In the genomic region with DNA sequence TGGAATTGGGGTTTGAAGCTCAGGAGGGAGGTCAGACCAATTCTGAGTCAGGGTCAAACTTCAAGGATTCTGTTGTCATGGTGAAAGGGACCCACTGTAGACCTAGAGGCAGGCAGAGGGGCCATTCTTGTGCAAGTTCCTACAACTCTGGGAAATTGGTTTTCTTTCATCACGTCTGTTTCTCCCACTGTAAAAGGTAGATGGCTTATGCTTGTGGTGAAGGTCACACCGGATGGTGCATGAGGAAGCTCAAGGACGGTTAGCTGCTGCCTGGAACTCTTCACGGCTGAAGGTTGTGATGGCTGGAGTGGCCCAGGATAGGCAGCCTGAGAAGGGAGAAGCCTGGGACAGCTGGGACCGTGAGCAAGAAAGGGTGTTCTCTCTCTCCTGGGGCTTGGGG, we compare ENCODE assay signal across 19 mouse cellular contexts. TPM values are rescaled to one million over a fixed set of nuclear protein-coding genes. Genes with fewer than 3 reads are reported as not detected.
A peak's percentile ranks its signal among the peaks of the same experiment; 100 is the strongest.
DNase-seq lines count a peak whose midpoint lies in the region; ATAC-seq and TF ChIP-seq lines count a peak whose summit lies in the region.
"Had no signal": no experiment of that assay in that cellular context is flagged by ENCODE, and none has a peak within 500 bp of the region (broad histone marks: within the 10 kb centered on the region; RNA-seq: fewer than 3 reads in every experiment).

No protein-coding gene starts in this region.

- H3K79me2 ChIP-seq in heart, adult 2 months (replicated peaks; ENCODE audit: control insufficient read depth, insufficient read depth, low read length), result no peaks in the 10 kb centered on the region

- WGBS in heart, embryonic 12.5 days, result 59% methylated on average over 5 of the region's 5 CpGs
- WGBS in heart, adult 2 months, result 83% methylated on average over 5 of the region's 5 CpGs

- no peak overlapping the region for H3K4me2 ChIP-seq in heart, embryonic 12.5 days
- H3K4me2 ChIP-seq: embryonic facial prominence, embryonic 15.5 days; hindbrain, embryonic 12.5 days had no signal

- no peaks in the 10 kb centered on the region for H3K9me3 ChIP-seq in heart, embryonic 12.5 days (replicated peaks)
- no peaks in the 10 kb centered on the region for H3K9me3 ChIP-seq in E14TG2a.4 (ENCODE audit: low read length)
- H3K9me3 ChIP-seq: embryonic facial prominence, embryonic 15.5 days; forebrain, embryonic 10.5 days; hindbrain, embryonic 12.5 days had no signal

- ATAC-seq in heart, embryonic 12.5 days (ENCODE audit: insufficient number of reproducible peaks, low FRiP score), result no peak
- ATAC-seq in megakaryocyte progenitor cell, adult 5-6 weeks (replicated peaks; ENCODE audit: poor library complexity), result peak; percentile 30
- ATAC-seq: forebrain, embryonic 14.5 days; hindbrain, postnatal 0 days had no signal

- no peaks in the 10 kb centered on the region for H3K36me3 ChIP-seq in heart, embryonic 12.5 days
- no peaks in the 10 kb centered on the region for H3K36me3 ChIP-seq in heart, adult 2 months (ENCODE audit: control insufficient read depth, insufficient read depth, low read length)
- peaks cover 43% of the 10 kb centered on the region for H3K36me3 ChIP-seq in E14TG2a.4 (ENCODE audit: insufficient read depth, low read length)
- H3K36me3 ChIP-seq: embryonic facial prominence, embryonic 15.5 days; forebrain, embryonic 10.5 days; hindbrain, embryonic 12.5 days had no signal

- intact Hi-C loops in heart, adult 2 months (cut with DNase I), result no loop called here

- DNase-seq in heart, adult 2 months, result no peak
- DNase-seq in ES-CJ7 (ENCODE audit: low read depth, low spot score), result peak; percentile 42
- no peak for DNase-seq in frontal cortex, adult 2 months (ENCODE audit: extremely low spot score in 1 of 2, low spot score in 1 of 2)
- DNase-seq: adrenal gland, postnatal 14 days; cerebellum, adult 18-20 months; cerebellum, adult 9-11 months; gastrocnemius, postnatal 10 days; heart, postnatal 36 days; kidney, adult 11 months had no signal

- peak overlapping the region; percentile 23; the same call in 1 of the 2 replicates for H3K27ac ChIP-seq in heart, embryonic 12.5 days (ENCODE audit: poor library complexity, severe bottlenecking)
- no peak overlapping the region for H3K27ac ChIP-seq in heart, adult 2 months
- H3K27ac ChIP-seq: embryonic facial prominence, embryonic 15.5 days; forebrain, embryonic 10.5 days; hindbrain, embryonic 12.5 days; hindbrain, postnatal 0 days had no signal

- TF ChIP-seq CTCF in heart, adult 2 months (IDR thresholded peaks at IDR 0.05), result no peak
- TF ChIP-seq CTCF in E14TG2a.4 (conservative IDR thresholded peaks at IDR 0.05; ENCODE audit: low read length), result no peak

- H3K27me3 ChIP-seq in heart, embryonic 12.5 days (replicated peaks), result no peaks in the 10 kb centered on the region
- H3K27me3 ChIP-seq in heart, adult 2 months (ENCODE audit: control insufficient read depth, insufficient read depth, low read length), result no peaks in the 10 kb centered on the region
- H3K27me3 ChIP-seq in E14TG2a.4 (ENCODE audit: insufficient read depth, low read length), result no peaks in the 10 kb centered on the region
- H3K27me3 ChIP-seq: CH12.LX; embryonic facial prominence, embryonic 15.5 days; hindbrain, embryonic 12.5 days had no signal

- TF ChIP-seq POLR2A in heart, adult 2 months (IDR thresholded peaks at IDR 0.05; ENCODE audit: insufficient read depth, low read depth, low read length), result no peak

- H3K9ac ChIP-seq in heart, embryonic 12.5 days, result no peak overlapping the region
- H3K9ac ChIP-seq in heart, adult 2 months (ENCODE audit: low read depth, low read length), result no peak overlapping the region
- H3K9ac ChIP-seq: embryonic facial prominence, embryonic 15.5 days; hindbrain, embryonic 12.5 days had no signal

- H3K4me1 ChIP-seq in heart, embryonic 12.5 days (replicated peaks), result peaks cover 65% of the 10 kb centered on the region
- no peaks in the 10 kb centered on the region for H3K4me1 ChIP-seq in heart, adult 2 months (ENCODE audit: control insufficient read depth, insufficient read depth, low read length)
- peaks cover 77% of the 10 kb centered on the region for H3K4me1 ChIP-seq in E14TG2a.4 (replicated peaks; ENCODE audit: low read depth, low read length)

- no peak overlapping the region for H3K4me3 ChIP-seq in heart, embryonic 12.5 days
- H3K4me3 ChIP-seq in heart, adult 2 months, result no peak overlapping the region
- peak overlapping the region; percentile 57 for H3K4me3 ChIP-seq in E14TG2a.4 (replicated peaks; ENCODE audit: low read length)
- H3K4me3 ChIP-seq: embryonic facial prominence, embryonic 15.5 days; erythroblast, embryonic 14.5 days; forebrain, embryonic 10.5 days; hindbrain, embryonic 12.5 days had no signal

- no peak for TF ChIP-seq EP300 in heart, adult 2 months (IDR thresholded peaks at IDR 0.05; ENCODE audit: insufficient read depth, low read depth, low read length)

RNA-seq across cellular contexts. Expression of gene Serp2, which starts 38.5 kb away (rescaled TPM):
- 18.5 and 18.8 TPM in 2 replicates for polyA plus RNA-seq in heart, embryonic 12.5 days (2016; fragmentation: Nextera tagmentation; extraction: Ambion mirVana)
- under 1 TPM; 0.60 to 0.64 TPM for total RNA-seq in heart, adult 2 months (2021)
- polyA plus RNA-seq in heart, adult 2 months (2012; rRNA removed), result 0.96 and 1.7 TPM in 2 replicates
- total RNA-seq in megakaryocyte progenitor cell, adult 5-6 weeks (2015), result not detected in 2 replicates
- not detected in 2 replicates for total RNA-seq in megakaryocyte progenitor cell, adult 5-6 weeks (2017)
- polyA plus RNA-seq in frontal cortex, adult 2 months (2012; rRNA removed), result 195 and 205 TPM in 2 replicates
- total RNA-seq: CH12.LX had no signal
